26 mouse cellular contexts compared by ENCODE assay signal in genomic region chr6:108721557-108721956, GRCm38 (mm10).
"Had no signal": no experiment of that assay in that cellular context is flagged by ENCODE, and none has a peak within 500 bp of the region (broad histone marks: within the 10 kb centered on the region; RNA-seq: fewer than 3 reads in every experiment).

No protein-coding gene starts in this region.

- H3K9me3 ChIP-seq: limb, embryonic 10.5 days; limb, embryonic 13.5 days; liver, embryonic 15.5 days; lung, embryonic 15.5 days; midbrain, embryonic 10.5 days; neural tube, embryonic 13.5 days had no signal

- H3K4me3 ChIP-seq: limb, embryonic 10.5 days; limb, embryonic 13.5 days; liver, embryonic 12.5 days; liver, embryonic 15.5 days; lung, embryonic 15.5 days; megakaryocyte, embryonic 14.5 days; midbrain, embryonic 10.5 days; myocyte; neural tube, embryonic 13.5 days had no signal

- H3K36me3 ChIP-seq: limb, embryonic 10.5 days; limb, embryonic 13.5 days; liver, embryonic 12.5 days; liver, embryonic 15.5 days; lung, embryonic 15.5 days; midbrain, embryonic 10.5 days; neural tube, embryonic 13.5 days had no signal

- ATAC-seq: intestine, embryonic 16.5 days; liver, embryonic 12.5 days had no signal

- DNase-seq: kidney, adult 18-20 months; kidney, adult 9 months; kidney, postnatal 25 days; layer of hippocampus, postnatal 36 days; liver; lung, adult 18-20 months; lung, postnatal 10 days; lung, postnatal 36 days; midbrain, embryonic 14.5 days; retina, postnatal 1 day; right cerebral cortex, postnatal 25 days; spleen, adult 18-20 months; thymus, adult 2 months; thymus, postnatal 14 days; thymus, postnatal 4 days had no signal

- H3K4me2 ChIP-seq: limb, embryonic 13.5 days; liver, embryonic 12.5 days; liver, embryonic 15.5 days; lung, embryonic 15.5 days; neural tube, embryonic 13.5 days had no signal

- H3K9ac ChIP-seq: limb, embryonic 13.5 days; liver, embryonic 12.5 days; liver, embryonic 15.5 days; lung, embryonic 15.5 days; neural tube, embryonic 13.5 days had no signal

- H3K4me1 ChIP-seq: liver, embryonic 15.5 days; lung, embryonic 15.5 days; midbrain, embryonic 10.5 days; neural tube, embryonic 13.5 days had no signal

- H3K27ac ChIP-seq: limb, embryonic 10.5 days; limb, embryonic 13.5 days; liver, embryonic 12.5 days; liver, embryonic 15.5 days; lung, embryonic 15.5 days; midbrain, embryonic 10.5 days; neural tube, embryonic 13.5 days; stomach, postnatal 0 days had no signal

- H3K27me3 ChIP-seq: limb, embryonic 13.5 days; liver, embryonic 12.5 days; liver, embryonic 15.5 days; lung, embryonic 15.5 days; neural tube, embryonic 13.5 days had no signal
